9 mouse cellular contexts compared by ENCODE assay signal in genomic region chr5:131616113-131616876, GRCm38 (mm10).
A peak's percentile ranks its signal among the peaks of the same experiment; 100 is the strongest.
DNase-seq lines count a peak whose midpoint lies in the region; ATAC-seq lines count a peak whose summit lies in the region.
"Had no signal": no experiment of that assay in that cellular context is flagged by ENCODE, and none has a peak within 500 bp of the region (broad histone marks: within the 10 kb centered on the region; RNA-seq: fewer than 3 reads in every experiment).

No protein-coding gene starts in this region.

- H3K27ac ChIP-seq in heart, embryonic 12.5 days (ENCODE audit: poor library complexity, severe bottlenecking): no peak overlapping the region
- H3K27ac ChIP-seq in kidney, embryonic 14.5 days (ENCODE audit: low read depth, low read length): no peak overlapping the region
- no peak overlapping the region for H3K27ac ChIP-seq in limb, embryonic 11.5 days (replicated peaks; ENCODE audit: low read depth, low read length)
- H3K27ac ChIP-seq in neural tube, embryonic 15.5 days (replicated peaks): peak overlapping the region; percentile 7; the same call in 1 of the 2 replicates
- H3K27ac ChIP-seq: macrophage had no signal

- peak; percentile 29; the same call in 1 of the 2 replicates for ATAC-seq in common myeloid progenitor, adult 5-6 weeks (replicated peaks; ENCODE audit: low read depth, poor library complexity, severe bottlenecking)
- peak; percentile 47 for ATAC-seq in heart, embryonic 12.5 days (ENCODE audit: insufficient number of reproducible peaks, low FRiP score)
- ATAC-seq in kidney, embryonic 14.5 days (ENCODE audit: low FRiP score, low TSS enrichment): 0 out of 2 replicates have a peak, but pooled peaks have one; percentile 49
- ATAC-seq in limb, embryonic 11.5 days (ENCODE audit: insufficient number of reproducible peaks, low FRiP score, low TSS enrichment, low read depth): peak; percentile 78
- ATAC-seq in neural tube, embryonic 15.5 days (ENCODE audit: low FRiP score): peak; percentile 65; the same call in 1 of the 2 replicates

- peak overlapping the region; percentile 64 for H3K9ac ChIP-seq in heart, embryonic 12.5 days
- H3K9ac ChIP-seq in kidney, embryonic 14.5 days (ENCODE audit: low read depth, low read length): no peak overlapping the region; the same call in 1 of the 2 replicates
- H3K9ac ChIP-seq in limb, embryonic 11.5 days (ENCODE audit: low read length): peak overlapping the region; percentile 17; the same call in 1 of the 2 replicates
- peak overlapping the region; percentile 36 for H3K9ac ChIP-seq in neural tube, embryonic 15.5 days (replicated peaks)

- peaks cover 19% of the 10 kb centered on the region for H3K4me1 ChIP-seq in heart, embryonic 12.5 days (replicated peaks)
- peaks cover 6% of the 10 kb centered on the region; the same call in 1 of the 2 replicates for H3K4me1 ChIP-seq in kidney, embryonic 14.5 days (ENCODE audit: control insufficient read depth, insufficient read depth, low read length)
- peaks cover 8% of the 10 kb centered on the region; the same call in 1 of the 2 replicates for H3K4me1 ChIP-seq in limb, embryonic 11.5 days (ENCODE audit: control insufficient read depth, insufficient read depth, low read length)
- H3K4me1 ChIP-seq in neural tube, embryonic 15.5 days: peaks cover 41% of the 10 kb centered on the region

- H3K36me3 ChIP-seq in heart, embryonic 12.5 days: no peaks in the 10 kb centered on the region
- H3K36me3 ChIP-seq in kidney, embryonic 14.5 days (ENCODE audit: control insufficient read depth, insufficient read depth, low read length): no peaks in the 10 kb centered on the region
- no peaks in the 10 kb centered on the region for H3K36me3 ChIP-seq in limb, embryonic 11.5 days (ENCODE audit: control insufficient read depth, insufficient read depth, low read length)
- no peaks in the 10 kb centered on the region for H3K36me3 ChIP-seq in neural tube, embryonic 15.5 days

- 1% methylated on average over 40 of the region's 40 CpGs for WGBS in heart, embryonic 12.5 days
- WGBS in kidney, embryonic 14.5 days: 2% methylated on average over 40 of the region's 40 CpGs
- under 1% methylated on average over 40 of the region's 40 CpGs for WGBS in limb, embryonic 11.5 days
- WGBS in neural tube, embryonic 15.5 days: under 1% methylated on average over 40 of the region's 40 CpGs

- peak overlapping the region; percentile 48 for H3K4me3 ChIP-seq in heart, embryonic 12.5 days
- H3K4me3 ChIP-seq in kidney, embryonic 14.5 days (ENCODE audit: low read length): peak overlapping the region; percentile 25
- H3K4me3 ChIP-seq in limb, embryonic 11.5 days (ENCODE audit: low read depth, low read length): peak overlapping the region; percentile 28
- H3K4me3 ChIP-seq in neural tube, embryonic 15.5 days (replicated peaks): peak overlapping the region; percentile 45

- peak; percentile 55 for DNase-seq in ES-CJ7 (ENCODE audit: low read depth, low spot score)
- DNase-seq in limb, embryonic 11.5 days (ENCODE audit: low spot score): peak; percentile 75
- no peak for DNase-seq in ovary, postnatal 14 days (ENCODE audit: low spot score)
- no peak for DNase-seq in cerebellum, adult 11 months

- H3K4me2 ChIP-seq in heart, embryonic 12.5 days: peak overlapping the region; percentile 89
- H3K4me2 ChIP-seq in kidney, embryonic 14.5 days (replicated peaks; ENCODE audit: low read depth, low read length): peak overlapping the region; percentile 53
- H3K4me2 ChIP-seq in limb, embryonic 11.5 days (ENCODE audit: low read depth, severe bottlenecking): peak overlapping the region; percentile 61
- H3K4me2 ChIP-seq in neural tube, embryonic 15.5 days: peak overlapping the region; percentile 64

- H3K9me3 ChIP-seq in heart, embryonic 12.5 days (replicated peaks): no peaks in the 10 kb centered on the region
- H3K9me3 ChIP-seq in kidney, embryonic 14.5 days (ENCODE audit: control insufficient read depth, low read length): no peaks in the 10 kb centered on the region
- no peaks in the 10 kb centered on the region for H3K9me3 ChIP-seq in limb, embryonic 11.5 days (ENCODE audit: control insufficient read depth, low read length)
- H3K9me3 ChIP-seq in neural tube, embryonic 15.5 days (replicated peaks): no peaks in the 10 kb centered on the region

- peaks cover 43% of the 10 kb centered on the region for H3K27me3 ChIP-seq in heart, embryonic 12.5 days (replicated peaks)
- H3K27me3 ChIP-seq in kidney, embryonic 14.5 days (ENCODE audit: control insufficient read depth, insufficient read depth, low read length): peaks cover 22% of the 10 kb centered on the region
- no peaks in the 10 kb centered on the region for H3K27me3 ChIP-seq in limb, embryonic 11.5 days (ENCODE audit: control insufficient read depth, insufficient read depth, low read length)
- peaks cover 12% of the 10 kb centered on the region for H3K27me3 ChIP-seq in neural tube, embryonic 15.5 days (replicated peaks)

Comparison
In these comparisons a context has a peak if more than half of its experiments do, and no peak if none do; other contexts are left out.
1. DNase-seq: peak in ES-CJ7 (single experiment) and limb, embryonic 11.5 days (single experiment); none in ovary, postnatal 14 days (single experiment) and cerebellum, adult 11 months (single experiment).
2. Peak in every context shown above with its lines, with median percentiles within 50 percentile points of each other: ATAC-seq, H3K4me2 ChIP-seq and H3K4me3 ChIP-seq.